Mouse (Mus musculus) gastrocnemius, postnatal 4 days (tissue): ENCODE data around the gene Msi2. TPM values are rescaled to one million over a fixed set of nuclear protein-coding genes. Genes with fewer than 3 reads are reported as not detected.
A peak's percentile ranks its signal among the peaks of the same experiment; 100 is the strongest.

ENCODE experiments used
- DNase-seq, 2 experiments: peaks; one replicate each; pipeline ENCODE4 v3.0.0; 2021 to 2022; ENCODE audit warnings: low spot score in 2 of 2, mixed read lengths in 2 of 2
- total RNA-seq, 2 experiments: library from RNA; stranded (reverse); gene quantifications; 2 replicates each; pipeline ENCODE4 v1.2.3; 2021

The Msi2 gene
- total RNA-seq, 2 experiments from 2014 or later, result 225 to 240 TPM

DNA sequence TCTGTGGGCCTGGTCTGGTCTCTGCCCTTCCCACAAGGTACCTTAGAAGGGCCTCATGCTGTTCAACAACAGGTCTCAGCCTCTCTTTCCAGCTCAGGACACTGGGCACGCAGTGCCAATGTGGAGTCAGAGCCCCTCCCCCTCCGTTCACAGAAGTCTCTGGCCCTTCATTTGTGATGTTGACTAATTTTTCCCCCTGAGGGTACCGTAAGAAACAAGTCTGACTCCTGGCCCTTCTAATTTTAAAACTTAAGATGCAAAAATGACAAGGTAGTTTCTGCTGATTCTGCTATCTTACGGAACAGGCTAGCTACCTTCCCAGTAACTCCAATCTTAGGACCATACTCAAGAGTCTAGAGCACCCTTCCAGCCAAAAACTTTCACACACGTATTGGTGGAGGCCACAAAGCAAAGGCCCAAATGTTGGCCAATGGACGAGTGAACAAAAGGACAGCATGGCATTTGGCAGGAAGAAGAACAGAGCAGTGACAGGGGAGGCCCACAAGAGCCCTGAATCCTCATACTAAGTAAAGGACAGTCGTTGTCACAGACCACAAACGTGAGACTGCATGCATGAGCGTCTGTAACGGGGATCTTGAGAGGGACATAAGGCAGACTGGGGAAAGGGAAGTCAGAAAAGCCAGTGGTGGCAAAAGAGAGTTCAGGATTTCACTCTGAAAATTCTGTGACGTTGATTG, 120.0 kb downstream of the Msi2 start:
- no peak for DNase-seq

GRCm38 (mm10) chr11:88595616-88596015, 122.7 kb downstream of the Msi2 start:
- no peak for DNase-seq

DNA sequence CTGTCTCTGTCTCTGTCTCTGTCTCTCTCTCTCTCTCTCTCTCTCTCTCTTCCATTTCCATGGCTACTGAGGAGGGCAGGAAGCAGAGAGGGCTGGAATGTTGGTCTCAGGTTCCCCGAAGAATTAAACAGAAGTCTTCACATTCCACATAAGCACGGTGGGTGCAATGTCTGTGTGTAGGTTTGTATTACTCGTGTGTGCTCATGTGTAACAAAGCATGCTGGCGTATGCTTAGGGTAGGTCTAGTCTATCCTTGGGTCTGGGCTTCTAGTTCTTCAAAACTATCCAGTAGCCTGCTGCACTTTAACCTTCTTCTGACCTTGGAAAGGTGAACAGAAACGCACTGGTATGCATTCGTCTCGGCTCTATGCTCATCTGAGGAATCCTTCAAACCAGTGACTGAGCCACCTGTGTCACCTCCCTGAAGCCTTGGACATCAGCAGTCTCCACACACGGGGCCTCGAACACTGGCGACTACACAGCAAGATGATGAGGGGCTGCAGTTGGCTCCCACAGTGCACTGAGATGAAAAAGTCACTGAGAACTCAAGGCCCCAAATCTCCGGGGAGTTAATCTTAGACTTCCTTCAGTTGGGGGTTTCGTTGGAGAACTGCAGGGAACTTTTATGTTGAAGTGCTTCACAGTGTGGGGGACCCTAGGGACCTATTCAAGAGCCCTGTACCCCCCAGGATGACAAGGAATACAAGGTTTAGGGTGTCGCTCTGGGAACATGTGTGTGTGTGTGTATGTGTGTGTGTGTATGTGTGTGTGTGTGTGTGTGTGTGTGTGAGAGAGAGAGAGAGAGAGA, 123.3 kb downstream of the Msi2 start:
- no peak for DNase-seq

- no peak for DNase-seq
Measured at GRCm38 (mm10) chr11:88594010-88594409, 124.3 kb downstream of the Msi2 start.

GRCm38 (mm10) chr11:88592099-88592498, 126.2 kb downstream of the Msi2 start:
- DNase-seq, result no peak

DNA sequence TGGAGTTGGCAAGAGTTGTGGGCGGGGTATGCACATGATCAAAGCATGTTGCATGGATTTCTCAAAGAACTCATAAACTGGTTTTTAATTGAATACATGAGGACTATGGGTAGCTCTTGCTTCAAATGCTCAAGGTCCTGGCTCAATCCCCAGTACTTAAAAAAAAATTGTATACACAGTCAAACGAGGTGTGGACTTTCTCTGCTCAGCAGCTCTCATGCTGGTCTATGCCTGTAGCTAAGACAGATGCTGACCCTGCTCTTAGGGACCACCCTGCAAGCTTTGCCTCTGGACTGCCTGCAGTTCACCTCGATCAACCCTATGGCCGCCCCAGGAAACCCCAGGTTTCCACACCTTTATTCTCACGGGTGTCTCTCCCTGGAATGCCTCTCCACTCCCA, 127.7 kb downstream of the Msi2 start:
- no peak for DNase-seq

GRCm38 (mm10) chr11:88589641-88590040, 128.7 kb downstream of the Msi2 start:
- no peak for DNase-seq

DNA sequence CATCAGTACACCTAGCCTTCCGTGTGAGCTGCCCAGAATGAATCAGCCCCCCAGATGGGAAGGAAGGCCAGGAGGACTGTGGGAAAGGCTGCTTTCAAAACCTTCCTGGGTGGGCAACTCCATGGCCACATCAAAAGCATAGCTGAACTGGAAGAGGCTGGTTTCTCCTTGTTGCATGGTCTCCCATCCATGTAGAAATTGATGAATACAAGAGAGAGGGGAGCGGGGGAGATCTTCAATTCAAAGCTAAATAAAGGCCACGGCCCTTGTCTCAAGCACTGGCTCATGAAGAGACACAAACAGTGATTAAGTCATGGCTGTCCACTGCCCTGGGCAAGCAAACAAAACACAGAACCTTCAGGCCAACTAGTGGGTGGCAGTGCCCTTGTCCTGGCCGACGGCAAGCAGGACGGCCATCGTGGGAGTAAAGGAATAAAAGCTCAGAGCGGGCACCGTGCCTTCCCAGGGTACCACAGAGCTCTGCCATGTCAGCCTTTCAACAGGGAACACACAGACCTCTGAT, 129.6 kb downstream of the Msi2 start:
- DNase-seq, result no peak

DNA sequence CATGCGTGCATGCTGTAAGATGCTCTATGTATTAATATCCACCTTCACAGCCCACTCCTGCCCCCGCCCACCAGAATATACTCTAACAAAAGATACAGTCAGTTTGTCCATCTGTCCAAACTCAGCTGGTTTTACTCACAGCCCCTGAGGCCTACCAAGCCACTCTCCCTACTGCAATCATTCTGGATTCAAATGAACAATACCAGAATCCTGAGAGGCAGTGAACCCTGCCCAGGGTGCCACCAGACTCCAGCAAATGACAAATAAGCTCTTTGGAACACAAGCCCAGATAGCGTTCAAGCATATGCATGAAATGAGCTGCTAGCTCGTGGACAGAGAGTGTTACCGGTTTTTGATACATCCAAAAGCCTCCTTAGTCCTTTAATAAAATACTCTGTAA, 130.6 kb downstream of the Msi2 start:
- no peak for DNase-seq

DNA sequence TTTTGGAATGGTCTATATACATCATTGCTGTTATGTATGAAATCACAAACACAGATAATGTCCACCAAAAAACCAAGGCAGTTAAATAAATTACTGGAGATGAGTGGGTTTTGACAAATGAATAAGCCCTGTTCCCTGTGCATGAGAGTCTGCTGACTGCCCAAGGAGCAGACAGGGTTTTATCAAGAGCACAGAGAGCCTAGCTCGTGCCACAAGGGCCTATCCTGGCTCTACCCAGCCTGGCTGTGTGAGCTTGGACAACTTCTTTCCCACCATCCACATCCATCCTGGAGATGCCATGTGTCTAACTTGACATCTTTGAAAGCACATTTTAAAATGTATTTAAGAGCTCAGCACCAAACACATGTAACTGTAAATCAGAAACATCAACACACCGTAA, 132.4 kb downstream of the Msi2 start:
- no peak for DNase-seq

- DNase-seq, result peak in 1 of 2 experiments; percentile 57
Measured at GRCm38 (mm10) chr11:88585171-88585632, 133.1 kb downstream of the Msi2 start.

GRCm38 (mm10) chr11:88583866-88584265, 134.4 kb downstream of the Msi2 start:
- no peak for DNase-seq

- DNase-seq, result no peak
Measured at GRCm38 (mm10) chr11:88583259-88583833, 135.0 kb downstream of the Msi2 start.

DNA sequence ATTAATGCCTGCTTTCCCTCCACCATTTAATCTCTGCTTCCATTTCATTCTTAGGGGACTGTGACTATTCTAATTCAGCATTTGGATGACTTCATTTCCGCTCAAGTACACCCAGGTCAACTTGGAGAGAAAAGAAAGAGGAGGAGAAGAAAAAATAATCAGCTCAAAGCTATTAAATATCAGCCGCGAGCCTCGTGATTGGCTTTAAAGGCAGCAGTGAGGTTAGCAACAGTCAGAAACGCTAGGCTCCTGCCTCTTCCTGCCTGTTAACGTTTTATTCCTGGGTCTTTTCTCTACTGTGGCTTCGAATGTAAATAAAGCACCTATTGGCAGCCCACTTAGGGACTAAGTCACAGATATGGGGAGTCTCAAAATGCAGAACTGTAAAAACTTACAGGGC, 135.5 kb downstream of the Msi2 start:
- no peak for DNase-seq

DNA sequence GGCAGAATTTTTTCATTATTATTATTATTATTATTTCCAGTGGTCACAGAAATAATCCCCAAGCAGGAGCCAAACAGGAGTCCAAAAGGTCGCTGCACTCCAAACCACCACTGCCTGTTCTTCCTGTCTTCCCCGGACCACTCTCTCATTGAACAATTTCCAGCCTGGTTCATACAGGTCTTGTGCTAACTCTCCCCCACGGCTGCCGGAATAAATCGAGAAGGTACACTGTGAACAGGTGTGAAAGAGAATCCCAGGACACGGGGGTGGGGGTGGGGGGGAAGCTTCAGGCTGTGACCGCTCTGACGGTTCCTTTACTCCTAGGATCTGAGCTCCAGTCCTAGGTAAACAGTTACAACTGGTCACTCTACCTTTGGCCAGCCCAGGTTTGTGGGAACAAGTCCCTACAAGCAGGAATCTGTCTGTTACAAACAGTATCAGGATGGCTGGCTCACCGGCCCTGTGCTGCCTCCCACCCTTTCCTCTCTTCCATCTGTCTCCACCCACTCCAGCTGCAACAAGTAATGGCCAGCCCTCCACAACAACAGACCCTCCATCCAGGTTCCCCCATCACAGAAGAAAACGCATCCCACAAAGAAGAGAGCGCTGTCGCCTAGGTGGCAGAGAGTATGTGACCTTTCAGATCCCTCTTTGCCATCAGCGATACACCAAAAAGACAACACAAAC, 136.1 kb downstream of the Msi2 start:
- no peak for DNase-seq

DNA sequence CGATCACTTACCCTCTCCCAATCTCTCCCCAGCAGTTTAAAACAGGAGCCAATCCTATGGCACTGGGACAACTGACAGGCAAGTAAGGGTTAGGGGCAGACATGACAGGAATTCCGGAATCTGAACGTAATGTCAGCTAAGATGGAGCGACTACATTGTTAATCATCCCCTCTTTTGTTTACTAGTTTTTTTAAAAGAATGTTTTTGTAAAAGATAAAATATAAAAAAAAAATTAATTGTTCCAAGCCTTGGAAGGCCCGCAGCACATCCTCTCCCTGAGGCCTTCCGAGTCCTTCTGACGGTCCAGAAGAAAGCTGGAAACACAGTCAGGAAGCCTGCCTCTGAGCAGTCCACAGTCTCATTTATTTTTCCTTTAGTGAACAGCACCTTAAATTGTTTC, 136.9 kb downstream of the Msi2 start:
- DNase-seq, result no peak

- no peak for DNase-seq
Measured at GRCm38 (mm10) chr11:88578700-88579099, 139.6 kb downstream of the Msi2 start.

GRCm38 (mm10) chr11:88577076-88577475, 141.2 kb downstream of the Msi2 start:
- no peak for DNase-seq

- DNase-seq, result no peak
Measured at GRCm38 (mm10) chr11:88576233-88576998, 141.9 kb downstream of the Msi2 start.

DNA sequence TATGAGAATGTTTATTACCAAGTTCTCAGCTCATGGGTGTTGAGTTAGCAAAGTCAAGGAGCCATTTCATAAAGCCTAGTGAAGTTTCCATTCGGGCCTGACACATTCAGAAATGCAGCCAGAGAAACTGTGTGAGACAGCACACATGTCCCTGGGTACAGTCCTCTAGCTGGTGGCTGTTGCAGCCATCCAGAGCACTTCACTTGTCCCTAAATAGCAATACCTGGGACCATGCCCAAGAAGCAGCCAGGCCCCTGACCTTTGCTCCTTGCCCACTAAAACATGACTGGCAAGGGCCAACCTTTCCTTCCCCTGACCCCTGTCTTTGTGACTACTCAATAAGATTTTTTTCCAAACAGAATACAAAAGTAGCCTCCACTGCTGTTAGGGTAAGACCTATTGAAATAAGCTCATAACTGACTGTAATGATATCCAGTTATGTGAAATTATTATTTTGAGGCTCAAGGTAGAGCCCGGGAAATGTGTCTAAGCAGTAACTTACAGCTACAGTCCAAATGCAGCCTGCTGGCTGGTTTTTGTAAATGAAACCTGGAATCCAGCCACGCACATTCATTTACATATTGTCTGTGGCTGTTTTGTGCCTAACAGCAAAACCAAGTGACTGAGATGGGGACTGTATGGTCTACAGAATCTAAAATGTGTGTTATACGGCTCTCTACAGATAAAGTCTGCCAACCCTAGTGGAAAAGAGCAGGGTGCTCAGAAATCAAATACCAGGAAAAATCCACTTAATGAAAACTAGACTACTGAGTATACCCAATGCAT, 143.5 kb downstream of the Msi2 start:
- no peak for DNase-seq
